Comparison of ENCODE assay signal across 8 mouse cellular contexts in the genomic region with DNA sequence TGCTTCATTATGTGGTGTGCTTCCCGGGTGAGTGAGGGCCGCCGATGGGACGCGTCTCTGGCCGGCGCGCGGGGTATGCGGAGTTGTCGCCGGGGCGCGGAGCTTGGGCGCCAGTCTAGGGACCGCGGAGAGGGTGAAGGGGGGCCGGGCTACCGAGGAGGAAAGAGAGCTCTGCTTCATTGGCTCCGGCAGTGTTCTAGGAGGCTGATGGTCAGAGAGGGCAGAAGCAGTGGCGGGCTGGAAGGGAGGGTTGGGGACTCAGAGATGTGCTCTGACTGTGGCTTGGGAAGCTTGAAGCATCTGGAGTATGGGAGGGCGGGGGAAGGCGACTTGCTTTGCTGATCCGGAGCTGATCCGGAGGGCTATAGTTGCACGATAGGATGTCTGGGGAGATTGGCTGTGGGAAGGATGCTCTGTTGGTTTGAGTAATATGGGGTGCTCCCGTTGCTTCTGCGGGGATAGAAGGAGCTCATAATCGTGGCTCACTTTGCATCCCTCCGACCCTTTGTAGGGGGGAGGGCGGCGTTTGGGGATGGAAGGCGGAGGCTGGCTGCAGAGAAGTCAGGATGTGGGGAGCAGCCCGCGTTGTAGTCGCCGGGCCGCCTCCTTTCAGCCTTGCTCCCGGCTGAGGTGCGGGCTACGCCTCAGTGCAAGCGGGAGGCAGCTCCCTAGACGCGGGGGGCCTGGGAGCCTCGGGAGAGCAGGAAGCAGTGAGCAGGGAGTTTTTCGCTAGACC. TPM values are rescaled to one million over a fixed set of nuclear protein-coding genes. Genes with fewer than 3 reads are reported as not detected.
DNase-seq lines count a peak whose midpoint lies in the region; ATAC-seq lines count a peak whose summit lies in the region.

No protein-coding gene starts in this region.

- peak overlapping the region; percentile 98 for H3K27ac ChIP-seq in embryonic facial prominence, embryonic 11.5 days (replicated peaks; ENCODE audit: low read depth, low read length)
- H3K27ac ChIP-seq in limb, embryonic 11.5 days (replicated peaks; ENCODE audit: low read depth, low read length) = peak overlapping the region; percentile 99
- peak overlapping the region; percentile 95 for H3K27ac ChIP-seq in midbrain, embryonic 14.5 days (replicated peaks; ENCODE audit: low read depth, low read length)

- peak; percentile 60 for ATAC-seq in embryonic facial prominence, embryonic 11.5 days (replicated peaks; ENCODE audit: insufficient number of reproducible peaks, low FRiP score, low TSS enrichment, low read depth)
- ATAC-seq in limb, embryonic 11.5 days (ENCODE audit: insufficient number of reproducible peaks, low FRiP score, low TSS enrichment, low read depth) = peak; percentile 41; the same call in 1 of the 2 replicates
- peak; percentile 28 for ATAC-seq in midbrain, embryonic 14.5 days (ENCODE audit: low FRiP score, low TSS enrichment)

- no peaks in the 10 kb centered on the region for H3K27me3 ChIP-seq in embryonic facial prominence, embryonic 11.5 days (ENCODE audit: control insufficient read depth, insufficient read depth, low read length)
- no peaks in the 10 kb centered on the region for H3K27me3 ChIP-seq in limb, embryonic 11.5 days (ENCODE audit: control insufficient read depth, insufficient read depth, low read length)
- H3K27me3 ChIP-seq in midbrain, embryonic 14.5 days (ENCODE audit: control insufficient read depth, insufficient read depth, low read length) = no peaks in the 10 kb centered on the region; the same call in 1 of the 2 replicates

- no peaks in the 10 kb centered on the region; the same call in 1 of the 2 replicates for H3K4me1 ChIP-seq in embryonic facial prominence, embryonic 11.5 days (ENCODE audit: control insufficient read depth, insufficient read depth, low read length)
- H3K4me1 ChIP-seq in limb, embryonic 11.5 days (ENCODE audit: control insufficient read depth, insufficient read depth, low read length) = peaks cover 11% of the 10 kb centered on the region; the same call in 1 of the 2 replicates
- H3K4me1 ChIP-seq in midbrain, embryonic 14.5 days (ENCODE audit: control insufficient read depth, insufficient read depth, low read length) = peaks cover 22% of the 10 kb centered on the region

- H3K4me2 ChIP-seq in embryonic facial prominence, embryonic 11.5 days (ENCODE audit: low read depth, low read length) = peak overlapping the region; percentile 92
- H3K4me2 ChIP-seq in limb, embryonic 11.5 days (ENCODE audit: low read depth, severe bottlenecking) = peak overlapping the region; percentile 95
- H3K4me2 ChIP-seq in midbrain, embryonic 14.5 days (ENCODE audit: low read length) = peak overlapping the region; percentile 89

- peak; percentile 74 for DNase-seq in brain, adult 2 months (ENCODE audit: low read depth, low spot score)
- peak; percentile 72 for DNase-seq in embryonic facial prominence, embryonic 11.5 days (ENCODE audit: low spot score)
- peak; percentile 76 to 80 for DNase-seq in heart, adult 18-20 months
- peak; percentile 73 for DNase-seq in kidney, adult 18-20 months
- DNase-seq in limb, embryonic 11.5 days (ENCODE audit: low spot score) = peak; percentile 74
- DNase-seq in midbrain, embryonic 14.5 days = peak; percentile 78
- peak; percentile 26 for DNase-seq in telencephalon, adult 2 months (ENCODE audit: low read depth, low spot score)
- no peak for DNase-seq in thymus, postnatal 14 days

- H3K9ac ChIP-seq in embryonic facial prominence, embryonic 11.5 days (replicated peaks; ENCODE audit: low read length) = peak overlapping the region; percentile 96
- H3K9ac ChIP-seq in limb, embryonic 11.5 days (ENCODE audit: low read length) = peak overlapping the region; percentile 94
- peak overlapping the region; percentile 76 for H3K9ac ChIP-seq in midbrain, embryonic 14.5 days (replicated peaks; ENCODE audit: low read length)

- under 1% methylated on average over 46 of the region's 46 CpGs for WGBS in embryonic facial prominence, embryonic 11.5 days
- under 1% methylated on average over 46 of the region's 46 CpGs for WGBS in limb, embryonic 11.5 days
- under 1% methylated on average over 46 of the region's 46 CpGs for WGBS in midbrain, embryonic 14.5 days

- no peaks in the 10 kb centered on the region for H3K36me3 ChIP-seq in embryonic facial prominence, embryonic 11.5 days (replicated peaks; ENCODE audit: control insufficient read depth, insufficient read depth, low read depth, low read length)
- H3K36me3 ChIP-seq in limb, embryonic 11.5 days (ENCODE audit: control insufficient read depth, insufficient read depth, low read length) = no peaks in the 10 kb centered on the region
- no peaks in the 10 kb centered on the region for H3K36me3 ChIP-seq in midbrain, embryonic 14.5 days (ENCODE audit: control insufficient read depth, insufficient read depth, low read length)

- no peaks in the 10 kb centered on the region for H3K9me3 ChIP-seq in embryonic facial prominence, embryonic 11.5 days (replicated peaks; ENCODE audit: control insufficient read depth, low read length)
- H3K9me3 ChIP-seq in limb, embryonic 11.5 days (ENCODE audit: control insufficient read depth, low read length) = no peaks in the 10 kb centered on the region
- H3K9me3 ChIP-seq in midbrain, embryonic 14.5 days (ENCODE audit: control insufficient read depth, low read length) = no peaks in the 10 kb centered on the region

- H3K4me3 ChIP-seq in embryonic facial prominence, embryonic 11.5 days (ENCODE audit: low read depth, low read length) = peak overlapping the region; percentile 83
- peak overlapping the region; percentile 85 for H3K4me3 ChIP-seq in limb, embryonic 11.5 days (ENCODE audit: low read depth, low read length)
- peak overlapping the region; percentile 81 for H3K4me3 ChIP-seq in midbrain, embryonic 14.5 days (replicated peaks; ENCODE audit: low read depth, low read length)

RNA-seq across cellular contexts. Expression of gene Ptprg, which starts 1.1 kb away (rescaled TPM):
- polyA plus RNA-seq in embryonic facial prominence, embryonic 11.5 days (2014; fragmentation: Nextera tagmentation; extraction: Ambion mirVana) = 28.7 TPM in 2 replicates
- total RNA-seq in heart, adult 18-20 months (2021) = 10 to 100 TPM; 46.4 to 51.8 TPM
- polyA plus RNA-seq in limb, embryonic 11.5 days (2014; fragmentation: Nextera tagmentation; extraction: Ambion mirVana) = 33.8 and 37.8 TPM in 2 replicates
- polyA plus RNA-seq in midbrain, embryonic 14.5 days (2014; fragmentation: Nextera tagmentation; extraction: Ambion mirVana) = 33.2 and 50.1 TPM in 2 replicates
